Mouse (Mus musculus) ES-Bruce4 (cell line): Measurements from ENCODE around the gene Trpv4.

Source experiments
- CTCF ChIP-seq: IDR thresholded peaks from one replicate; pipeline ENCODE4 v1.8.1; 2011; ENCODE audit warnings: low read depth, low read length
- POLR2A ChIP-seq: IDR thresholded peaks from one replicate; pipeline ENCODE4 v1.8.1; 2011; ENCODE audit warnings: low read length; ENCODE audit not compliant: insufficient read depth

GRCm38 (mm10) chr5:114685986-114686385 lies 27.8 kb upstream of the Trpv4 start:
- TF ChIP-seq POLR2A (no peak), CTCF (no peak)
